Mouse (Mus musculus) myocyte (in vitro differentiated cells): ENCODE measurements around the gene Fam213a. TPM values are rescaled to one million over a fixed set of nuclear protein-coding genes. Genes with fewer than 3 reads are reported as not detected.

Experiments
- H3K27me3 ChIP-seq: one replicate; pipeline ENCODE4 v1.6.1; 2011; ENCODE audit not compliant: control insufficient read depth, insufficient read depth, insufficient read length
- H3K36me3 ChIP-seq: one replicate; pipeline ENCODE4 v1.6.1; 2011; ENCODE audit not compliant: control insufficient read depth, insufficient read depth
- H3K4me2 ChIP-seq: one replicate; pipeline ENCODE4 v1.6.1; 2011; ENCODE audit warnings: low read depth, control low read depth
- H3K4me3 ChIP-seq: one replicate; pipeline ENCODE4 v1.5.1; 2011; ENCODE audit warnings: mild to moderate bottlenecking, control low read depth, moderate library complexity
- H3K79me2 ChIP-seq: one replicate; pipeline ENCODE4 v1.6.1; 2011; ENCODE audit not compliant: control insufficient read depth, insufficient read depth
- H3ac ChIP-seq: one replicate; pipeline ENCODE4 v1.6.1; 2011; ENCODE audit not compliant: control insufficient read depth, insufficient read length
- CEBPB ChIP-seq: IDR thresholded peaks from 2 replicates; pipeline ENCODE4 v1.6.1; 2011; ENCODE audit warnings: mild to moderate bottlenecking, moderate library complexity; ENCODE audit not compliant: poor library complexity, insufficient read depth, severe bottlenecking
- E2F4 ChIP-seq: IDR thresholded peaks from one replicate; pipeline ENCODE4 v1.6.1; 2011; ENCODE audit warnings: mild to moderate bottlenecking, control low read depth, moderate library complexity; ENCODE audit not compliant: insufficient read depth
- MAX ChIP-seq: IDR thresholded peaks from one replicate; pipeline ENCODE4 v1.6.1; 2011; ENCODE audit warnings: low read depth, mild to moderate bottlenecking, control low read depth
- MYOD1 ChIP-seq, 3 experiments: IDR thresholded peaks; one replicate each; pipeline ENCODE4 v1.6.1; 2011; ENCODE audit warnings: control low read depth in 2 of 3, low read depth in 2 of 3, mild to moderate bottlenecking in 2 of 3, moderate library complexity in 1 of 3; ENCODE audit not compliant: insufficient read length in 2 of 3, control insufficient read depth in 1 of 3
- MYOG ChIP-seq, 3 experiments: IDR thresholded peaks; one replicate each; pipeline ENCODE4 v1.6.1; 2011; ENCODE audit warnings: control low read depth in 2 of 3, low read depth in 2 of 3, mild to moderate bottlenecking in 2 of 3; ENCODE audit not compliant: insufficient read length in 2 of 3, control insufficient read depth in 1 of 3, insufficient read depth in 1 of 3
- POLR2A ChIP-seq: IDR thresholded peaks from one replicate; pipeline ENCODE4 v1.6.1; 2011; ENCODE audit warnings: low read depth, mild to moderate bottlenecking, control low read depth, moderate library complexity; ENCODE audit not compliant: insufficient read length
- POLR2AphosphoS2 ChIP-seq: IDR thresholded peaks from one replicate; pipeline ENCODE4 v1.6.1; 2011; ENCODE audit warnings: low read depth, control low read depth; ENCODE audit not compliant: insufficient read length
- REST ChIP-seq: IDR thresholded peaks from one replicate; pipeline ENCODE4 v1.6.1; 2011; ENCODE audit warnings: mild to moderate bottlenecking, control low read depth, moderate library complexity; ENCODE audit not compliant: insufficient read depth, insufficient read length
- SRF ChIP-seq: IDR thresholded peaks from one replicate; pipeline ENCODE4 v1.6.1; 2011; ENCODE audit warnings: low read depth; ENCODE audit not compliant: control insufficient read depth, insufficient read length
- TCF12 ChIP-seq: IDR thresholded peaks from one replicate; pipeline ENCODE4 v1.6.1; 2011; ENCODE audit warnings: mild to moderate bottlenecking, control low read depth; ENCODE audit not compliant: poor library complexity, insufficient read depth, severe bottlenecking
- TCF3 ChIP-seq: IDR thresholded peaks from one replicate; pipeline ENCODE4 v1.6.1; 2011; ENCODE audit warnings: low read depth, control low read depth; ENCODE audit not compliant: insufficient read length
- USF1 ChIP-seq: IDR thresholded peaks from one replicate; pipeline ENCODE4 v1.6.1; 2011; ENCODE audit warnings: low read depth, mild to moderate bottlenecking, control low read depth, moderate library complexity
- polyA plus RNA-seq: library from polyadenylated mRNA; unstranded; fragments of >200 nt; fragmentation: generic; extraction: Trizol; gene quantifications from one replicate; pipeline ENCODE4 v1.2.1, GENCODE M21; 2012; ENCODE audit warnings: missing spikeins

Fam213a gene
- polyA plus RNA-seq, 1 experiment, result 1.8 TPM

DNA sequence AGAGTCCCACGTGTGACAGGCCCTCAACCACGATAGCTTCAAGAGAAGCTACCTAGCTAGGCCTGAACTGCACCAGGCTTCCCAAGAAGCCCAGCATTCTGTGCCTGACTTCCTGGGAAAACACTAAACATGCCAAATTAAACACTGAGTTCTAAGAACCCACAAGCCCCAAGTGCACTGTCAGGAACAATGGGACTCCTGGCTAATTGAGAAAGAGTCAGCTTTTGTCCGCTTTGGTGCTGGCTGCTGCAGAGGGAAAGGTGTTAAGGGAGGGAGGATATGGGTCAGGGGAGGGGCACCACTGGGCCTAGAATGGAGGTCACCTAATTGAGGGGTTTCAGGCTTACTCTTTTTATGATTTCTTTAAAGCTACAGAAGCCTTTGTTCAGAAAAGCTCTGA, 64.5 kb downstream of the Fam213a start:
- Histone ChIP-seq H3K36me3 (peaks cover 13% of the 10 kb centered on the region), H3K27me3 (no peaks in the 10 kb centered on the region), H3K79me2 (peaks cover 91% of the 10 kb centered on the region), H3ac (no peak overlapping the region), H3K4me3 (no peak overlapping the region), H3K4me2 (peak overlapping the region; percentile 46)
- TF ChIP-seq E2F4 (no peak), TCF12 (no peak), CEBPB (no peak), MYOD1 (IDR thresholded peaks at IDR 0.05; ENCODE audit: control insufficient read depth in 1 of 3, insufficient read length in 2 of 3, low read depth in 2 of 3) (no peak), SRF (no peak), MYOG (IDR thresholded peaks at IDR 0.05; ENCODE audit: control insufficient read depth in 1 of 3, insufficient read depth in 1 of 3, insufficient read length in 2 of 3, low read depth in 2 of 3) (no peak), POLR2A (no peak), MAX (no peak), TCF3 (no peak), POLR2AphosphoS2 (no peak), REST (no peak)

- Histone ChIP-seq H3K36me3 (peaks cover 13% of the 10 kb centered on the region), H3ac (no peak overlapping the region), H3K27me3 (no peaks in the 10 kb centered on the region), H3K4me3 (no peak overlapping the region), H3K4me2 (peak overlapping the region; percentile 46), H3K79me2 (peaks cover 91% of the 10 kb centered on the region)
- no peak for TF ChIP-seq TCF3
- no peak for TF ChIP-seq E2F4
- no peak for TF ChIP-seq TCF12
- peak in 1 of 3 experiments; percentile 50 for TF ChIP-seq MYOG (IDR thresholded peaks at IDR 0.05; ENCODE audit: control insufficient read depth in 1 of 3, insufficient read depth in 1 of 3, insufficient read length in 2 of 3, low read depth in 2 of 3)
- peak in 1 of 3 experiments; percentile 18 for TF ChIP-seq MYOD1 (IDR thresholded peaks at IDR 0.05; ENCODE audit: control insufficient read depth in 1 of 3, insufficient read length in 2 of 3, low read depth in 2 of 3)
These were observed 65.1 kb downstream of the Fam213a start for GRCm38 (mm10) chr14:40948522-40948921.

GRCm38 (mm10) chr14:40947431-40948394, 65.9 kb downstream of the Fam213a start:
- Histone ChIP-seq H3K79me2 (peaks cover 91% of the 10 kb centered on the region), H3K27me3 (no peaks in the 10 kb centered on the region), H3K4me3 (no peak overlapping the region), H3ac (no peak overlapping the region), H3K36me3 (peaks cover 13% of the 10 kb centered on the region), H3K4me2 (peak overlapping the region; percentile 42)
- TF ChIP-seq E2F4 (no peak), MYOD1 (IDR thresholded peaks at IDR 0.05; ENCODE audit: control insufficient read depth in 1 of 3, insufficient read length in 2 of 3, low read depth in 2 of 3) (no peak), TCF3 (no peak), CEBPB (no peak), MAX (no peak), REST (no peak), USF1 (no peak), TCF12 (no peak), POLR2AphosphoS2 (no peak), MYOG (IDR thresholded peaks at IDR 0.05; ENCODE audit: control insufficient read depth in 1 of 3, insufficient read depth in 1 of 3, insufficient read length in 2 of 3, low read depth in 2 of 3) (no peak), SRF (no peak), POLR2A (no peak)

GRCm38 (mm10) chr14:40943802-40944201, 69.8 kb downstream of the Fam213a start:
- Histone ChIP-seq H3ac (no peak overlapping the region), H3K36me3 (peaks cover 13% of the 10 kb centered on the region), H3K79me2 (peaks cover 90% of the 10 kb centered on the region), H3K27me3 (no peaks in the 10 kb centered on the region), H3K4me2 (no peak overlapping the region), H3K4me3 (no peak overlapping the region)
- TF ChIP-seq REST, result no peak
- TF ChIP-seq MYOG (IDR thresholded peaks at IDR 0.05; ENCODE audit: control insufficient read depth in 1 of 3, insufficient read depth in 1 of 3, insufficient read length in 2 of 3, low read depth in 2 of 3), result no peak
- TF ChIP-seq CEBPB, result no peak
- TF ChIP-seq POLR2A, result no peak
- TF ChIP-seq SRF, result no peak
- no peak for TF ChIP-seq POLR2AphosphoS2
- no peak for TF ChIP-seq TCF12
- TF ChIP-seq MYOD1 (IDR thresholded peaks at IDR 0.05; ENCODE audit: control insufficient read depth in 1 of 3, insufficient read length in 2 of 3, low read depth in 2 of 3), result no peak
- TF ChIP-seq MAX, result no peak
- no peak for TF ChIP-seq USF1
- TF ChIP-seq TCF3, result no peak
- no peak for TF ChIP-seq E2F4

Other genes with a start within 250 kb of the Fam213a start
- gene Sh2d4b, start 120.5 kb downstream of the Fam213a start, polyA plus RNA-seq, result 0.23 TPM
- gene Tspan14, start 47.0 kb downstream of the Fam213a start, polyA plus RNA-seq, result 90.6 TPM
- not detected for gene Dydc2, start 55.4 kb upstream of the Fam213a start, polyA plus RNA-seq
- not detected for gene Dydc1, start 59.1 kb upstream of the Fam213a start, polyA plus RNA-seq
- not detected for gene Mat1a, start 91.2 kb upstream of the Fam213a start, polyA plus RNA-seq
- gene Sftpa1, start 118.0 kb upstream of the Fam213a start, polyA plus RNA-seq, result not detected
- gene Mbl1, start 137.7 kb upstream of the Fam213a start, polyA plus RNA-seq, result not detected
- gene Sftpd, start 171.4 kb upstream of the Fam213a start, polyA plus RNA-seq, result not detected